ENCODE assay signal across 18 mouse cellular contexts in the genomic region with DNA sequence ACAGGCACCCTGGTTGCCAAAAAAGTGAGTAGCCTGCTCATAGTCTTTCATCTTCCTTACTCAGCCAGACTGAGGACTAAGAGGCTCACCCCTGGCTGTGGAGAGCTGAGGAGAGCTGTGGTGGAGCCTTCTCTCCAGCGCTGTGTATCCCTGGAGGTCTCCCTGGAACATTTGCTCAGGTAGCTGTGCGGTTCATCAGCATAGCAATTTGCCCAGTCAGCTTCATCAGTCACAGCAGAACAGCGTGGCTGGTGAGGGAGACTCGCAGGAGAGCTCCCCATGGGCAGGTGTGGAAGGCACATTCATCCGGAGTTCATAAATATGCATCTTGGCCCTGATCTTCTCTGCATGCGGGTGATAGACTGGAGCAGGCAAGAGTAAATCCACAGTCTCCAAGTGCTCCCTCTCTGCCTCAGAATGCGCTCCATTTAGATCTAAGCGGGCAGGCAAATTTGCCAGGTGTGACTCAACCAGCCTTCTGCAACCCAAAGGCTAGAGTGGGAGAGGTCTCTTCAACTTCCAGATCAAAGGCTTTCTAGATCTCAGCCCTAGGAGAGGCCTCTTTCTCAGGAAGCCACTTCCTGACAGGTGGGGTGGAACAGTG.
A peak's percentile ranks its signal among the peaks of the same experiment; 100 is the strongest.
DNase-seq lines count a peak whose midpoint lies in the region; ATAC-seq and TF ChIP-seq lines count a peak whose summit lies in the region.
"Had no signal": no experiment of that assay in that cellular context is flagged by ENCODE, and none has a peak within 500 bp of the region (broad histone marks: within the 10 kb centered on the region; RNA-seq: fewer than 3 reads in every experiment).

No protein-coding gene starts in this region.

- no peaks in the 10 kb centered on the region for H3K9me3 ChIP-seq in midbrain, embryonic 15.5 days
- no peaks in the 10 kb centered on the region for H3K9me3 ChIP-seq in midbrain, postnatal 0 days (ENCODE audit: low read length)
- H3K9me3 ChIP-seq in hindbrain, postnatal 0 days (ENCODE audit: low read length) = no peaks in the 10 kb centered on the region
- H3K9me3 ChIP-seq: heart, embryonic 12.5 days; intestine, embryonic 15.5 days; kidney, embryonic 15.5 days; limb, embryonic 13.5 days; liver, embryonic 15.5 days had no signal

- H3K4me3 ChIP-seq in midbrain, embryonic 15.5 days = no peak overlapping the region
- no peak overlapping the region for H3K4me3 ChIP-seq in midbrain, postnatal 0 days (ENCODE audit: low read depth, low read length)
- H3K4me3 ChIP-seq in hindbrain, postnatal 0 days (ENCODE audit: low read length) = no peak overlapping the region
- H3K4me3 ChIP-seq: heart, embryonic 12.5 days; intestine, embryonic 15.5 days; kidney, embryonic 15.5 days; limb, embryonic 13.5 days; liver, embryonic 15.5 days had no signal

- DNase-seq in heart, adult 11 months = peak; percentile 36
- no peak for DNase-seq in heart, adult 18-20 months
- no peak for DNase-seq in midbrain, postnatal 0 days (ENCODE audit: low spot score)
- DNase-seq in brain, adult 2 months (ENCODE audit: low read depth, low spot score) = peak; percentile 76
- no peak for DNase-seq in hindbrain, postnatal 0 days (ENCODE audit: low spot score)
- no peak for DNase-seq in yolk sac, embryonic 10.5 days (ENCODE audit: low spot score)
- DNase-seq: adrenal gland, postnatal 36 days; cerebellum, postnatal 10 days; embryo, embryonic 11 days had no signal

- H3K27ac ChIP-seq in midbrain, embryonic 15.5 days = 0 out of 2 replicates have a peak overlapping the region, but pooled peaks have one; percentile 45
- no peak overlapping the region; the same call in 1 of the 2 replicates for H3K27ac ChIP-seq in midbrain, postnatal 0 days (ENCODE audit: low read depth, low read length)
- H3K27ac ChIP-seq in hindbrain, postnatal 0 days = peak overlapping the region; percentile 3; the same call in 1 of the 2 replicates
- H3K27ac ChIP-seq: intestine, embryonic 15.5 days; kidney, embryonic 15.5 days; limb, embryonic 13.5 days; liver, embryonic 15.5 days had no signal

- H3K36me3 ChIP-seq in midbrain, embryonic 15.5 days (replicated peaks) = no peaks in the 10 kb centered on the region
- H3K36me3 ChIP-seq in midbrain, postnatal 0 days (ENCODE audit: insufficient read depth, low read length) = no peaks in the 10 kb centered on the region
- no peaks in the 10 kb centered on the region for H3K36me3 ChIP-seq in hindbrain, postnatal 0 days (ENCODE audit: insufficient read depth, low read length)
- H3K36me3 ChIP-seq: heart, embryonic 12.5 days; intestine, embryonic 15.5 days; kidney, embryonic 15.5 days; limb, embryonic 13.5 days; liver, embryonic 15.5 days had no signal

- no peak overlapping the region for H3K9ac ChIP-seq in midbrain, embryonic 15.5 days
- no peak overlapping the region for H3K9ac ChIP-seq in midbrain, postnatal 0 days (replicated peaks; ENCODE audit: low read length, poor library complexity, severe bottlenecking)
- no peak overlapping the region for H3K9ac ChIP-seq in hindbrain, postnatal 0 days (replicated peaks; ENCODE audit: low read length)
- H3K9ac ChIP-seq: heart, embryonic 12.5 days; intestine, embryonic 15.5 days; kidney, embryonic 15.5 days; limb, embryonic 13.5 days; liver, embryonic 15.5 days had no signal

- TF ChIP-seq CTCF in midbrain, postnatal 0 days (IDR thresholded peaks at IDR 0.05) = no peak
- TF ChIP-seq CTCF in hindbrain, postnatal 0 days (IDR thresholded peaks at IDR 0.05; ENCODE audit: low read depth) = no peak

- no peaks in the 10 kb centered on the region for H3K27me3 ChIP-seq in midbrain, embryonic 15.5 days (replicated peaks)
- no peaks in the 10 kb centered on the region for H3K27me3 ChIP-seq in midbrain, postnatal 0 days (ENCODE audit: insufficient read depth, low read length)
- H3K27me3 ChIP-seq in hindbrain, postnatal 0 days (ENCODE audit: insufficient read depth, low read length) = no peaks in the 10 kb centered on the region
- H3K27me3 ChIP-seq: kidney, embryonic 15.5 days; liver, embryonic 15.5 days had no signal

- WGBS in midbrain, embryonic 15.5 days = 31% methylated on average over 8 of the region's 8 CpGs
- WGBS in midbrain, postnatal 0 days = 28% methylated on average over 8 of the region's 8 CpGs
- WGBS in hindbrain, postnatal 0 days = 40% methylated on average over 8 of the region's 8 CpGs

- H3K4me2 ChIP-seq in midbrain, embryonic 15.5 days = no peak overlapping the region
- H3K4me2 ChIP-seq in midbrain, postnatal 0 days (ENCODE audit: low read depth, low read length, poor library complexity, severe bottlenecking) = no peak overlapping the region
- H3K4me2 ChIP-seq in hindbrain, postnatal 0 days (ENCODE audit: low read depth, low read length) = no peak overlapping the region
- H3K4me2 ChIP-seq: heart, embryonic 12.5 days; intestine, embryonic 15.5 days; kidney, embryonic 15.5 days; limb, embryonic 13.5 days; liver, embryonic 15.5 days had no signal

- ATAC-seq in midbrain, embryonic 15.5 days (replicated peaks) = peak; percentile 51
- no peak for ATAC-seq in midbrain, postnatal 0 days (ENCODE audit: low FRiP score)
- ATAC-seq in hindbrain, postnatal 0 days = no peak
- ATAC-seq: activated CD4-positive, CD25-positive, alpha-beta regulatory T cell, adult 4 months; forebrain, embryonic 14.5 days; intestine, embryonic 15.5 days; lung, postnatal 0 days had no signal

- H3K4me1 ChIP-seq in midbrain, embryonic 15.5 days = peaks cover 54% of the 10 kb centered on the region
- H3K4me1 ChIP-seq in midbrain, postnatal 0 days (ENCODE audit: insufficient read depth, low read length) = peaks cover 16% of the 10 kb centered on the region
- peaks cover 10% of the 10 kb centered on the region for H3K4me1 ChIP-seq in hindbrain, postnatal 0 days (ENCODE audit: insufficient read depth, low read length)
- H3K4me1 ChIP-seq: intestine, embryonic 15.5 days; kidney, embryonic 15.5 days; liver, embryonic 15.5 days had no signal

Comparison
In these comparisons a context has a peak if more than half of its experiments do, and no peak if none do; other contexts are left out.
1. DNase-seq: peak in heart, adult 11 months (single experiment) and brain, adult 2 months (single experiment); none in heart, adult 18-20 months (0 of 2), midbrain, postnatal 0 days (single experiment), hindbrain, postnatal 0 days (single experiment) and yolk sac, embryonic 10.5 days (single experiment).